Comparison of ENCODE assay signal across 10 mouse cellular contexts in genomic region chr12:44105085-44105484, GRCm38 (mm10).
A peak's percentile ranks its signal among the peaks of the same experiment; 100 is the strongest.
DNase-seq lines count a peak whose midpoint lies in the region; ATAC-seq lines count a peak whose summit lies in the region.
"Had no signal": no experiment of that assay in that cellular context is flagged by ENCODE, and none has a peak within 500 bp of the region (broad histone marks: within the 10 kb centered on the region; RNA-seq: fewer than 3 reads in every experiment).

No protein-coding gene starts in this region.

- 45% methylated on average over 2 of the region's 2 CpGs for WGBS in forebrain, embryonic 13.5 days
- WGBS in forebrain, embryonic 11.5 days = 41% methylated on average over 2 of the region's 2 CpGs
- WGBS in large intestine, adult 2 months = 28% methylated on average over 2 of the region's 2 CpGs

- H3K4me2 ChIP-seq in forebrain, embryonic 13.5 days = no peak overlapping the region
- H3K4me2 ChIP-seq in forebrain, embryonic 11.5 days (ENCODE audit: low read depth, low read length, severe bottlenecking) = no peak overlapping the region

- H3K4me3 ChIP-seq in forebrain, embryonic 13.5 days = no peak overlapping the region
- no peak overlapping the region for H3K4me3 ChIP-seq in forebrain, embryonic 11.5 days (ENCODE audit: low read depth, low read length)

- no peaks in the 10 kb centered on the region for H3K27me3 ChIP-seq in forebrain, embryonic 13.5 days
- H3K27me3 ChIP-seq in forebrain, embryonic 11.5 days (ENCODE audit: control insufficient read depth, insufficient read depth, low read length) = no peaks in the 10 kb centered on the region

- ATAC-seq in forebrain, embryonic 13.5 days = peak; percentile 43; the same call in 1 of the 2 replicates
- ATAC-seq in forebrain, embryonic 11.5 days (replicated peaks; ENCODE audit: low FRiP score) = no peak

- DNase-seq in forebrain, embryonic 11.5 days (ENCODE audit: low spot score) = no peak
- DNase-seq in left cerebral cortex, postnatal 25 days (ENCODE audit: low spot score in 2 of 2) = peak; percentile 31 to 61
- DNase-seq in left cerebral cortex, adult 18-20 months (ENCODE audit: low spot score in 2 of 2) = no peak
- DNase-seq in R1 (ENCODE audit: low read depth, low spot score) = peak; percentile 28
- peak; percentile 25 for DNase-seq in large intestine, adult 2 months (ENCODE audit: low read depth, low spot score)
- no peak for DNase-seq in right cerebral cortex, postnatal 25 days
- DNase-seq in testis, postnatal 14 days (ENCODE audit: low spot score) = no peak
- DNase-seq: cerebellum, adult 11-12 months; heart, adult 11 months had no signal

- H3K4me1 ChIP-seq in forebrain, embryonic 13.5 days = no peaks in the 10 kb centered on the region
- H3K4me1 ChIP-seq in forebrain, embryonic 11.5 days (replicated peaks; ENCODE audit: control insufficient read depth, insufficient read depth, low read length) = no peaks in the 10 kb centered on the region

- intact Hi-C loops in left cerebral cortex, postnatal 25 days (cut with DNase I) = no loop called here

- no peak overlapping the region for H3K9ac ChIP-seq in forebrain, embryonic 13.5 days
- H3K9ac ChIP-seq in forebrain, embryonic 11.5 days (ENCODE audit: low read length) = no peak overlapping the region

- no peaks in the 10 kb centered on the region for H3K9me3 ChIP-seq in forebrain, embryonic 13.5 days (replicated peaks)
- H3K9me3 ChIP-seq in forebrain, embryonic 11.5 days (ENCODE audit: control insufficient read depth, low read length) = no peaks in the 10 kb centered on the region

- no peak overlapping the region for H3K27ac ChIP-seq in forebrain, embryonic 13.5 days
- no peak overlapping the region for H3K27ac ChIP-seq in forebrain, embryonic 11.5 days (ENCODE audit: low read depth, low read length)

- no peaks in the 10 kb centered on the region for H3K36me3 ChIP-seq in forebrain, embryonic 13.5 days (ENCODE audit: poor library complexity, severe bottlenecking)
- H3K36me3 ChIP-seq in forebrain, embryonic 11.5 days (ENCODE audit: control insufficient read depth, insufficient read depth, low read length) = no peaks in the 10 kb centered on the region

Comparison
In these comparisons a context has a peak if more than half of its experiments do, and no peak if none do; other contexts are left out.
1. DNase-seq: peak in left cerebral cortex, postnatal 25 days (2 of 2), R1 (single experiment) and large intestine, adult 2 months (single experiment); none in forebrain, embryonic 11.5 days (single experiment), left cerebral cortex, adult 18-20 months (0 of 2), right cerebral cortex, postnatal 25 days (single experiment) and testis, postnatal 14 days (single experiment).